Mouse (Mus musculus) C2C12 (cell line): ENCODE measurements at regions not wholly inside any gene's neighbourhood (a gene's known extent, or its start where the extent isn't known, plus 50 kb on each side); places are given as distances from the start of the nearest gene placed in this dataset.

Experiments used
- CEBPB ChIP-seq: IDR thresholded peaks from one replicate; pipeline ENCODE4 v1.6.1; 2011; ENCODE audit warnings: low read depth, mild to moderate bottlenecking, control low read depth, moderate library complexity
- CTCF ChIP-seq: IDR thresholded peaks from one replicate; pipeline ENCODE4 v1.5.1; 2011; ENCODE audit not compliant: control insufficient read depth, insufficient read depth, insufficient read length
- MAX ChIP-seq: IDR thresholded peaks from one replicate; pipeline ENCODE4 v1.6.1; 2011; ENCODE audit warnings: mild to moderate bottlenecking, control low read depth
- MYOD1 ChIP-seq: IDR thresholded peaks from one replicate; pipeline ENCODE4 v1.6.1; 2011; ENCODE audit warnings: low read depth; ENCODE audit not compliant: control insufficient read depth, insufficient read length
- MYOG ChIP-seq: IDR thresholded peaks from one replicate; pipeline ENCODE4 v1.6.1; 2011; ENCODE audit not compliant: control insufficient read depth, insufficient read length; ENCODE audit errors: extremely low read depth
- USF1 ChIP-seq: IDR thresholded peaks from one replicate; pipeline ENCODE4 v1.6.1; 2011; ENCODE audit warnings: low read depth, mild to moderate bottlenecking, control low read depth, moderate library complexity

DNA sequence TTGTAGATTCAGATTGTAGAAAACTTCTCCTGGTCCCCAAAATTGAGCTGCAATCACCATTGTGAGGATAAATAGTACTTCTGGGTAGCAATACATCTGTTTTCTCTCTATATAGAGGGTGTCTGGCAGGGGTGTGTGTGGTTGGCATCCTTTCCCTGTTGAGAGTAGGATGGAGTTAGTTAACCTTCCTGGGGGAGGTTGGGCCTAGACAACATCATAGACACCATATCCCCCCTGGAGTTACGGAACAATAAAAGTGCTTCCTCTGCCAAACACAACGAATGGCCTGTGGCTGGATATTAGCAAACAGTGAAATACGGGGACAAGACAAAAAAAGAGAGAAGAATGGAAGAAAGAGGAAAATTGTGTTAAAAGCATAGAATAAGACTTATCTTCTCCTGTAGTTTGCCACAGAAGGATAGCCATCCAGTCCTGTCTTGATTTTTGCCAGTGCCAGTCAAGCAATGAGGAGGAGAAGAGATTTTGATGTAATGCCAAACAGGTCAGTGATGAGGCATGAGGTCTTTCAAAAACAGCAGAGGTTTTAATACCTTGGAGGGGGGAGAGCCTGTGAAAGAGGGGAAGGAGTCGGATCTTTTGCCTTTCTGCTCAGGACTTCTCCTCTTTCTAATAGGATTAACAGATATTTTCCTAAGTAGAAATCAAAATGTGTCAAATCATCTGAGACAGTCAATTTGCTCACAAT, 155.0 kb upstream of the Tmem161b start:
- no peak for TF ChIP-seq CTCF
- no peak for TF ChIP-seq MAX
- TF ChIP-seq USF1 = no peak
- TF ChIP-seq MYOD1 = no peak
- no peak for TF ChIP-seq MYOG
- no peak for TF ChIP-seq CEBPB
